Mouse (Mus musculus) lung, postnatal 25 days (tissue): ENCODE data around the gene Krtap31-1.
"Not testable (repeated sequence)": the region's sequence is repeated elsewhere in the genome, so short reads cannot be mapped to it uniquely, and the experiment has no call there.

Experiments
- DNase-seq: peaks from one replicate; pipeline ENCODE4 v3.0.0; 2022; ENCODE audit warnings: low spot score

The Krtap31-1 gene

DNA sequence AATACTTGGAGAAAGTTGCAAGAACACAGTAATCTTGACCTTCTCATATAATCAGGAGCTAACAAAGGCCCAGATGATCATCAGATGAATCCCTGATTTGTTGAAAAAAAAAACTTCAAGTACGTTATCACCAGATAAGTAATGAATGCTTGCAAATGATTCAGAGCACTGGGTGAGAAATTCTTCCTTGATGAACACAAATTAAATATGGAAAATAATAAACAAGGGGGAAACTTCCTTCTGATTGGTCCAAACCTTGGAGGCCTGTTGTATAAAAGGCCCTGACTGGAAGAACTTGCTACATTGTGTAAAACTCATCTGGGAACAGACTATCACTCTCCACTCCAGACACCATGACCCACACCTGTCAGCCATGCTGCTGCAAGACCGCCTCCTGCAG lies at the start of gene Krtap31-1:
Gene Krtap31-1, plus strand, starts transcription at position 301 of the 400 bp plus-strand sequence.
- DNase-seq: no peak

DNA sequence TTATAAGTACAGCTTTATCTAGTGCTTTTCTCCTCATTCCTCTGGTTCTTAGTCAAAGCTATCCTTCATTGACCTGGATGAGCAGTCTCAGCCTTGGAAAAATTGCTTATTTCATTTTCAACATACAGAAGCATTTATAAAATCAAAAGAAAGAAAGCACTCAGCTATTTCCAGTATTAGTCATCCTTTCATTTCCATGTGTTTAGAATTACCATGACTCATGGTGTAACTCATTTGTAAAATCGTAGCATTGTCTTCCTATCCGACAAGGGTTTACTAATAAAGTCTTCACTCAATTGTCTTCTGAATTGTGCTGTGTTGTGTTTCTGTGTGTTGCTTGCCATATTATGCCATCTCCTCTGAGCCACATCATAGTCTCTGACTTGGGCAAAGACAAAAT lies 49.0 kb upstream of the Krtap31-1 start:
- DNase-seq: no peak

DNA sequence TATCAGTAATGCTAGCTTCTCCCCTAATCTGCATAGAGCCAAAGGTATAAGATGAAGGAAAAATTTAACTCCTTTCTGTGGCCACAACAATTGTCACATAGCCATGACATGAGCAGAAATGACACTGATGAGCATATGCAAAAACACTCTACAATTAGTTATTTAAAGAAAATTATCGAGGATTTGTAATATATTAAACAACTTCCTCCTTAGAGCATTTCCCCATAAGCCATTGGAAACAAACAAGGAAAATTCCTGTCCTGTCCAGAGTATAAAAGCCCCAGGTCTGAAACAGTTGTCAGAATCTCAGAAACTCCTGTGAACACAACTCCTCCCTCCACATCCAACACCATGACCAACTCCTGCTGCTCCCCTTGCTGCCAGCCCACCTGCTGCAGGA lies 43.5 kb upstream of the Krtap31-1 start, which contains the start of gene Gm11559:
Gene Gm11559, plus strand, starts transcription at position 301 of the 400 bp plus-strand sequence.
- not testable (repeated sequence) for DNase-seq

DNA sequence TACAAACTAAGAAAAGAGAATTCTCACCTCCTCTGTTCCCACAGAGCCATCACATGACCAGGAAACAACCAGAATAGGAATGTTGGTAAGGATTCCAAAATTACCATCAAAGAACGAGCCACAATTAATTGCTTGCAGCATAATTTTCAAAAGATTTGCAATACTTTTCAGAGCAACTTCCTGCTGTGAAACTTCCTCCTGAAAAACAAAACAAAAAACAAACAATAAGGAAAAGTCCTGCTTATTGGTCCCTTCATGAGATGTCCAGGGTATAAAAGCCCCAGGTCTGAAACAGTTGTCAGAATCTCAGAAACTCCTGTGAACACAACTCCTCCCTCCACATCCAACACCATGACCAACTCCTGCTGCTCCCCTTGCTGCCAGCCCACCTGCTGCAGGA lies 34.6 kb upstream of the Krtap31-1 start, which contains the start of gene Krtap9-1:
Gene Krtap9-1, plus strand, starts transcription at position 301 of the 400 bp plus-strand sequence.
- not testable (repeated sequence) for DNase-seq

DNA sequence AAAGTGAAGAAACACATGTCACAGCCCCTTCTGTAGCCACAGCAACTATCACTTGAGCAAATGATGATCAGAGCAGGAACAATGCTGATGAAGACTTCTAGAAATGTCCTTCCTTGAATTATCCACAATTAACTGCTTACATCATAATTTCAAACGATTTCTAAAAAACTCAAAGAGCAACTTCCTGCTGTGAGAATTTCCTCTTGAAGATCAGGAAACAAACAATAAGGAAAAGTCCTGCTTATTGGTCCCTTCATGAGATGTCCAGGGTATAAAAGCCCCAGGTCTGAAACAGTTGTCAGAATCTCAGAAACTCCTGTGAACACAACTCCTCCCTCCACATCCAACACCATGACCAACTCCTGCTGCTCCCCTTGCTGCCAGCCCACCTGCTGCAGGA lies 28.8 kb upstream of the Krtap31-1 start, which contains the start of gene Gm11567:
Gene Gm11567, plus strand, starts transcription at position 301 of the 400 bp plus-strand sequence.
- not testable (repeated sequence) for DNase-seq

DNA sequence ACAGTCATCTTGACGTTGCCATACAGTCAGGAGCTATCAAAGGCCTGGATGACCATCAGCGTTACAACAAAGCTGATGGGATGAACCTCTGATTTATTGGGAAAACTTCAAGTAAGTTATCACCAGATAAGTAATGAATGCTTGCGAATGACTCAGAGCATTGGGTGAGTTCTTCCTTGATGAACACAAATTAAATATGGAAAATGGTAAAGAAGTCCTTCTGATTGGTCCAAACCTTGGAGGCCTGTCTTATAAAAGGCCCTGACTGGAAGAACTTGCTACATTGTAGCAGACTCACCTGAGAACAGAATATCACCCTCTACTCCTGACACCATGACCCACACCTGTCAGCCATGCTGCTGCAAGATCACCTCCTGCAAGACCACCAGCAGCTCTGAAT lies 6.7 kb downstream of the Krtap31-1 start, which contains the start of gene Gm11565:
Gene Gm11565, plus strand, starts transcription at position 301 of the 400 bp plus-strand sequence.
- no peak for DNase-seq

DNA sequence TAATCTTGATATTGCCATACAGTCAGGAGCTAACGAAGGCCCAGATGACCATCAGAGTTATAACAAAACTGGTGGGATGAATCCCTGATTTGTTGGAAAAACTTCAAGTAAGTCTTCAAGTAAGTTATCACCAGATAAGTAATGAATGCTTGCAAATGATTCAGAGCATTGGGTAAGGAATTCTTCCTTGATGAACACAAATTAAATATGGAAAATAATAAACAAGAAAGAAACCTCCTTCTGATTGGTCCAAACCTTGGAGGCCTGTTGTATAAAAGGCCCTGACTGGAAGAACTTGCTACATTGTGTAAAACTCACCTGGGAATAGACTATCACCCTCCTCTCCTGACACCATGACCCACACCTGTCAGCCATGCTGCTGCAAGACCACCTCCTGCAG lies 28.3 kb downstream of the Krtap31-1 start, which contains the start of gene Krtap31-2:
Gene Krtap31-2, plus strand, starts transcription at position 301 of the 400 bp plus-strand sequence.
- DNase-seq: no peak

DNA sequence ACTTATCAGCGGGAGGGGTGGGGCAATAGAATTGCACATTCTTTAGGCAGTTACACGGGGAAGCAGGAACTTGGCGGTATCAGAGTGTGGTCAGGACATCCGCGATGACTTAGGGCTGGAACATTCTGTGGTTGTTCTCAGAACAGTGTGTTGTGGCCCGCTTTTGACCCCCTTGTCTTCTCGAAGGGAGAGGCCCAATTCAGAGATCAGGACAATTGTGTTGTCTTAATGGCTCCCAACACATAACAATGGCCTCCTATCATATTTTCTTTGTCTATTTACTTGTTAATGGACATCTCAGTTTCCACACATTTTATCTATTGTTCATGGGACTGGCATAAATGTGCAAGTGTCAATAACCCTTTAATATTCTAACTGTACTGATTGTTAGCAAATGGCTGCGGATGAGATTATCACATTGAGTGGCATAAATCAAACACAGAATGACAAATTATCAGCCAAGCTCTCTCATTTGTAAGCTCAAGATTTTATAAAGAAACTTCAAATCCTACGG lies 30.1 kb downstream of the Krtap31-1 start:
- DNase-seq: no peak

DNA sequence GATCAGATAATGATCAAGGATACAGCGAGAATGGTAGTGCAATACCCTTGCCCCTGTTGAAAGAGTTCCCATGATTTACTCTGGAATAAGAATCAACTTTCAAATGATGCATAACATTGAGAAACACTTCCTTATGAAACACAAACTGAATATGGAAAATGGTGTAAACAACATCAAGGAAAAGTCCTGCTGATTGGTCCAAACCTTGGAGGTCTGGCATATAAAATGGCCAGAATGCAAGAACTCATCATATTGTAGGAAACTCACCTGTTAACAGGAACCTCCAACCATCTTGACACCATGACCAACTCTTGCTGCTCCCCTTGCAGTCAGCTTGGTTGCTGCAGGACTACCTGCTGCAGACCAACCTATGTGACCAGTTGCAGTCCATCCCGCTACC lies 40.5 kb downstream of the Krtap31-1 start, which contains the start of gene Krtap9-5:
Gene Krtap9-5, plus strand, starts transcription at position 301 of the 400 bp plus-strand sequence.
- no peak for DNase-seq
